Mouse (Mus musculus) liver, adult (tissue): Measurements from ENCODE around the gene Galt.

ENCODE experiments used
- GATA4 ChIP-seq: IDR thresholded peaks from 2 replicates; pipeline ENCODE4 v1.6.1; 2014; ENCODE audit warnings: mild to moderate bottlenecking, low read length; ENCODE audit not compliant: insufficient replicate concordance

Gene Galt

DNA sequence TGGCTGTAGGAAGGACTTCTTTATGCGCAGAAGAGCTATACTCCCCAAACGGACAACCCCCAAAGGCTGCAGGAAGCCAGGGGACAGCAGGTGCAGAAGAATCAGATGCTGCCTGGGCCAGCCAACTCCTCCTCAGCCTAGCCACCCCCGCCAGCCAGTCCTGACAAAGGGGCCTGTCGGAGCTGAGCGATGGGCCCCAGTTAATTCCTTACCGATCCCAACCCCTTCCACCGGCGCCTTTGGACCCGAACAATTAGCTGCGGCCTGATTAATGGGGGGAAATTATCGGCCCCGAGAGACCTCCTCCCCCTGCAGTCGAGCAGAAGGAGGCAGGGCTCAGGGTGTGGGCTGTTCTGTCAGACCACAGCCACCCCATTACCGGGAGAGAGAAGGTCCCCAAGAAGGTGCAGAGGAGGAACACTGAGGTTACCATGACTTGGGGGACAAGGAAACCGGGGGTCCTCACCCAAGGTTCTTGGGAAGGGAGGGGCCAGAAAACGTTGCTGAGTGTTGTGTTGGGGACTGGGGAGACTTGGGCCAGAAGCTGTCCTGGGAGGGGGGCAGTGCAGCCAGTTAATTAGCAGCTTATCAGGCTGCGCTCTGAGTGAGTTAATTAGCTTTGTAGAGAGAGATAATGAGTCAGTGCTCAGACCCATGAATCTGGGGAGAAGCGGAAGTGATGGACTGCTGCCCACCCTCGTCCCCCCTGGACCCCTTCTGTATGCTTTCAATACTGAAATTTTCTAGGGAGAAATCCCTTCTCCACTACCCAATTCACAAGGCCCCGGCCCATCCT lies 28.0 kb upstream of the Galt start:
- TF ChIP-seq GATA4 = no peak

DNA sequence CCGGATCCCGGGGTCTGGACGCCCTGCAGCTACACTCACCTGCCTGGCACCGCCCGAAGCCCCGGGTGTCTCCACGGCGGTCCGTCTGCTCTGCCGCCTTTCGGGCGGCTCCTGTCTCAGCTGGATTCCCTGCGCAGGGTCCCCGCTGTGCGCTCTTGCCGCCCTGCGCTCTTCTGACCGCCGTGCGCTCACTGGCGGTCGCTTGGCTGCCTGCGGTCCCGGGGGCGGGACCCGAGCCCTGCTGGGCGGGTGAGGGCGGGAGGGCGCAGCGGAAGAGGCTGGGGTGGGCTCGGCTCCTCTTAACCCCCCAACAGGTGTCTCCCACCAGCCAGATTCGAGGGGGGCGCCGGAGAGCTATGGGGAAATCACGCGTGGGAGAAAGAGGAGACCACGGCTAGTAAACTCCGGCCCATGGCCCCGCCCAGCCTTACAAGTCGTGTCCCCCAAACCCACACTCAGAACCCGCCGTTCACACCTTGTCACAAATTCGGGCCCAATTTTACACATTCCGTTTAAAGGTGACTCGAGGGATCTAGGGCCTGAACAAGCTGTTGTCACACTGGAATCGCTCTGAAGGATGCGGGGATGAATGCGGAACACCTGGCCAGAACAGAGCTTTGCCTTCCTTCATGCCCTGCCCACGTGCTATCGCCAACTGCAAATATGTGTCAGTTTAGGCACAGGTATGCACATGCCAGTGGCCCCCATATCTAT lies 23.8 kb upstream of the Galt start, which contains the start of gene Arid3c:
TSS of gene Arid3c (minus strand) at position 91 of the 714 bp plus-strand sequence.
- no peak for TF ChIP-seq GATA4

DNA sequence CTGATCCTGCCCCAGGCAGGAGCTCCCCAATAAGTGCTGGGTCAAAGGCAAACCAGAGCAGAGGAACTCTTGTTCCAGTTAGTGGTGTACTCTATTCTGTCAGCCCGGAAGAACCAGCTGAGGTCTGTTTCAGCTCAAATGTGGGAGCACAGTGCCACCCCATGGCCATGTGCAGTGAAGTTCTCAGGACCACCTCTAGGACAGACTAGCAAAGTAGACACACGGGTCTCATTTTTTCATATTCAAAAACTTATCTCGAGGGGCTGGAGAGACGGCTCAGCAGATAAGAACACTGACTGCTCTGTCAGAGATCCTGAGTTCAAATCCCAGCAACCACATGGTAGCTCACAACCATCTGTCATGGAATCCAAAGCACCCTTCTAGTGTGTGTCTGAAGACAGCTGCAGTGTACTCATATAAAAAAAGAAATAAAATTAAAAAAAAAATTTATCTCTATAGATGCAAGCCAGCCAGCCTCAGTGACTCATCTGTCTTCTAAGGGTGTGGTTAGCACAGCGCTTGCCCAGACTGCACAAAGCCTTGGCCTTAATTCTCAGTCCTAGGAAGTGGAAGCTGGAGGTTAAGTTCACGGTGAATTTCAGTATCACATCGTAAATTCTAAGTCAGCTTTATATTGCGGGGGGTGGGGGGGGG lies 17.3 kb upstream of the Galt start:
- no peak for TF ChIP-seq GATA4

DNA sequence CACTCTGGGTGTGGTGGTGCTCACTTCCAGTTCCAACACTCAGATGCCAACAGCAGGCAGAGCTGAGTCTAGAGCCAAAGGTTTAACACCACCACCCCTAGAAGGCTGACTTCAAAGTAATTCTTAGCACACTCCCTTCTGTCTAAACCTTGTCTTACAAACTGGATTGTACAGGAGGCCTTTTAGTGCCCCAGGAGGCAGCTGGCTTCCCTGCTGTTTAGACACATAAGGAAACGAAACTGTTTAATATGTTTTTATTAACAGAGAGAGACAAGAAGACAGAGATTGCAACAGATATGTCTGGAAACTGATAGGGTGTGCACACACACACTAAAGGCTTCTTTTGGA lies 16.8 kb upstream of the Galt start:
- no peak for TF ChIP-seq GATA4

DNA sequence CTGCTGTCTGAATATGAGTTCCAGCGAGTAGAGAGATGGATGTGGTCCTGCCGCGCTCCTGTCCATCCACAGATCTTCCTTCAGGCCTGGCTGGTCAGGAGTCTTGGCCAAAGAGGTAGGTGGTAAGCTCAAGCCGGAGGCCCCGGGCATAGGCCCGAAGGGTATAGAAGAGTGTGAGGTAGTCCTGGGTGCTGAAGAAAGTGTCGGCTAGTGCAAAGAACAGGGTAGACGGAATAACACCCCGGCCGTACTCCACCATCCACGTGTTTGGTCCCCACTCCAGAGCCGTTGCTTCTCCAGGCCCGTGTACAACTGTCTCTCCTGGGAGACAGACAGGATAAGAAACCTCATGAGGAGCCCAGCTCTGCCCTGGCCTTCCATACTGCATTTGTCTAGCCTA lies 15.8 kb upstream of the Galt start:
- no peak for TF ChIP-seq GATA4

DNA sequence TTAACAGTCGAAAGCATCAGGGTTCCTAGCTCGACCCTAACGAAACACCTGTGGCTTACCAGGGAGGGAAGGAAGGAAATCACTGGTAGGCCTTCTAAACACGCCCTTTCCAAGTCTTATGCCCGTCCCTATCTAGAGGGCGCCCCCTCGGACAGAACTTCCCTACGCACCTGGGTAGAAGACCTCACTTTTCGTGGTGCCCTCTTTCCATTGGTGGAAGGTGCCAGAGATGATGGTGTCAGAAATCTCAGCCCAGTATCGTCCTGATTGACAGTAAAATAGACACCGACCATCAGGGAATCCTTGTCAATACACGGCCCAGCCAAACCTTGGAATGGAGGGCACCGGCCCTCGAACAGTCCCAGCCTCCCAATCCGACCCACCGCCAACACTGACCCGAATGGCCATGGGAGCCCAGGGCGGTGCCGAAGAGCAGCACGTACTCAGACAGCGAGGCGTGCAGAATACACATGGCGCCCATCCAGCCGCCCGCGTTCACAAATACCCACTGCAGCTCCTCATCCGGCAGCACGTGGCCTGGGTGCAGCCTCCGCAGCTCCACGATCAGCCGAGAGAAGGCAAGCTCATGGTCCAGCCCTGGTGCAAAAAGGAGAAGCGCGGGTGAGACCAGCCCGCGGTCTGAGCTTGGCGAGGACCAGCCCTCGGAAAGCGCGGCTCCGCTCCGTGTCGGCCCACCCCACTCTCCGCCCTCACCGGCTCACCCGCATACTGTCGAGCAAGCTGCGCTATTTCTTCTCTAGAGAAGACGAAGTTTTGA lies 14.5 kb upstream of the Galt start:
- TF ChIP-seq GATA4 = no peak

DNA sequence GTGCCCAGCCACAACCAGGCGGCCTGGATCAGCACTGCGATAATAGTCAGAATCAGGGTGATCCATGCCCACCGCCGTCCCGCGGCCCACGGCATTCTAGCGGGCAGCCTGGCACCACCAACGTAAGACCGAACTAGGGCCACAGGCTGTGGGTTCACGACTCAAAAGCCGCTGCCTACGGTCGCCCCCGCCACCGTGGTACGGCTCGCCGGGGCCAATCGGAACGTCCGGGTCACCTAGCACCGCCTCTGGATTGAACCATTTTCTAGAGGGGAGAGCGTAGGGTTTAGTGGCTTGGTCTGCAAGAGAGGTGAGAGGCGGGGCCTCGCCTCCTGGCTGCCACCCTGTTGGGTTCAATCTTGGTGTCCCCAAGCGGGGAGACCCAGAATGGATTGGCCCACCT lies 13.9 kb upstream of the Galt start:
- peak; percentile 38; the same call in 1 of the 2 replicates for TF ChIP-seq GATA4

DNA sequence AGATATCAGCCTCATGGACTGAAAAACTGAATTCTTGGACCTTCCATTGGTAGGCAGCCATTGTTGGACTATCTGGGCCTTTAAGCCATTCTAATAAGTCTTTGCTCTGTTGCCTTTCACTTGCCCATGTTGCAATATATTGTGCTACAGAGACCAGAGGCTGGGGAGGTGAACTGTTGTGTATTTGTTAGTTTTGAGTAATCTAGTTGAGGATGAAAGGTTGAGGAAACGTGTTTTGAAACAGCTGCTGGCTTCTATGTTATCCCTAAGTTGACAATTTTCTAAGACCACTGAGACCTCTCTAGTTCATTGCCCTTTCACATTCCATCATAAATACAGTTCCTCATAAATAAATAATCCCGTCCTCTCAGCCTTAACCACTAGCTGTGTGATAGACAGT lies 10.9 kb upstream of the Galt start:
- no peak for TF ChIP-seq GATA4

DNA sequence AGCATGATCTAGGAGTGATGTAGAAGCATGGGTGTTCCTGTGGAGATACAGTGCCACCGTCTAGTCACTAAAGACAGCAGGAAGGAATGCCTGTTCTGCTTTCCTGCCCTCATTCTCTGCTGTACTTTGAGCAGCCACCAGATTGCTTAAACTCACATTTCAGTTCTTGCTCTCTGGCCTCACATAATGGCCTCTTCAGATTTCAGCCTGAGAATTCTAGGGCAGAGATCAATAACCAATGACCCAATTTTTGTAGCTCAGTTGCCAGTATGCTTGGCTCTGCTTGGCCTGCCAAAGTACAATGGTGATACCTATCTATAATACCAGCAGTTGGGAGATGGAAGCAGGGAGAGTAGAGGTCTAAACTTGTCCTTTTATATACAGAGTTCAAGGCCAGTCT lies 10.0 kb upstream of the Galt start:
- no peak for TF ChIP-seq GATA4

DNA sequence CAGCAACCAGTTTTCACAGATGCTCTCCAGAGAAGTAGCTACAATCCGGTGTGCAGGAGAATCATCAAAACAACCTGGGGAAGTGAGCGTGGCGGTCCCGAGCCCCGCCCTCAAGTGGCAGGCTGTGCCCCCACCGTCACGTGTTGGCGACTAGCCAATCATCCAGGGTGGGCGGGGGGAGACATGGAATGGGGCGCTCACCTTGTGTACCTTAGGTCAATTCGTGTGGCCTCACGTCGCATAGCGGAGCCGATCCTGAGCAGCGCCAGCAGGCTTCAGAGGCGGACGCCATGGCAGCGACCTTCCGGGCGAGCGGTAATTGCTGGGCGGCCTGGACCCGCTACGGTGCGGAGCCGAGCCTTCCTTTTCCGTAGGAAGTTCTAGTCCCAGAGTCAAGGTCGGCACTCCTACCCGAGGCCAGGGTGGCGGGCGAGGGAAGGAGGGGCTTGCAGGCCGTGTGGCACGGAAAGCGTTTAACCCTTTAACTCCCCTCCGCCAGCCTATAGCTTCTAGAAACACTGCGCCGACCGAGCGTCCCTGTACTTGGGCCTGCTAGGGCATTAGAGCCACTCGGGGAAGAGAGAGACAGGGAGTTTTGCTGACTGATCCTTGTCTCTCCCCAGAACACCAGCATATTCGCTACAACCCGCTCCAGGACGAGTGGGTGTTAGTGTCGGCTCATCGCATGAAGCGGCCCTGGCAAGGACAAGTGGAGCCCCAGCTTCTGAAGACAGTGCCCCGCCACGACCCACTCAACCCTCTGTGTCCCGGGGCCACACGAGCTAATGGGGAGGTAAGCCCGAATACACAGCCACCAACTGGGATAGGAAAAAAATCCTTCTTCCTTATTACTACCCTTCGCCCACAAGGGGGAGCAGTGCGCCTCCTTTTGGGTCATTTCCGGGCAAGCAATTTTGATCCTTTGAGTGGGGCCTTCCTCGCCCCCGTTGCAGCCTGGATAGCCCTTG lies 594 bp downstream of the Galt start, which contains the start of gene Sigmar1:
TSS of gene Sigmar1 (minus strand) at position 820 of the 968 bp plus-strand sequence.
- TF ChIP-seq GATA4 = peak; percentile 33; the same call in 1 of the 2 replicates

DNA sequence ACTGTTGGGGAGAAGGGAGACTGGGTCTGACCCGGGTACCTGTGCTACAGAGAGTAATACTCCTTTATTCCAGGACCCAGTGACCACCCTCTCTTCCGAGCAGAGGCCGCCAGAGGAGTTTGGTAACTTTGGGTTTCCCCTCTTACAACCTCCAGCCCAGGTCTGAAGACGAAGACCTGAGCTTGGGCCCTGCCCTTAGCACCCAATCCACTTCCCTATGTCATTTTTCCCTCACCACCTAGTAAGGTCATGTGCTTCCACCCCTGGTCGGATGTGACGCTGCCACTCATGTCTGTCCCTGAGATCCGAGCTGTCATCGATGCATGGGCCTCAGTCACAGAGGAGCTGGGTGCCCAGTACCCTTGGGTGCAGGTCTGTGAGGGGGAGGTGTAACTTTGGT lies 1.4 kb downstream of the Galt start:
- TF ChIP-seq GATA4 = no peak

DNA sequence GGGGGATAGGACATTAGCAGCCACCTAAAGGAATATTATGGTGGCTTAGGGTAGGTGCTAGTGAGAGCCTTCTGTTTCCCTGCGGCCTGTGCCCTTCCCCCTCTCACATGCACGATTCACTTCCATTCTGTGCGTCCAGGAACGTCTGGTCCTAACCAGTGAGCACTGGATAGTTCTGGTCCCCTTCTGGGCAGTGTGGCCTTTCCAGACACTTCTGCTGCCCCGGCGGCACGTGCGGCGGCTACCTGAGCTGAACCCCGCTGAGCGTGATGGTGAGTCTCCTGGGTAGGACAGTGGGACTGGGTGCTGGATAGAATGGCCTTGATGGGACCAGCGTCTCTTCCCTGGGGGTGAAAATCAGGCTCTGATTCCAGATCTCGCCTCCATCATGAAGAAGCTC lies 2.3 kb downstream of the Galt start:
- no peak for TF ChIP-seq GATA4

DNA sequence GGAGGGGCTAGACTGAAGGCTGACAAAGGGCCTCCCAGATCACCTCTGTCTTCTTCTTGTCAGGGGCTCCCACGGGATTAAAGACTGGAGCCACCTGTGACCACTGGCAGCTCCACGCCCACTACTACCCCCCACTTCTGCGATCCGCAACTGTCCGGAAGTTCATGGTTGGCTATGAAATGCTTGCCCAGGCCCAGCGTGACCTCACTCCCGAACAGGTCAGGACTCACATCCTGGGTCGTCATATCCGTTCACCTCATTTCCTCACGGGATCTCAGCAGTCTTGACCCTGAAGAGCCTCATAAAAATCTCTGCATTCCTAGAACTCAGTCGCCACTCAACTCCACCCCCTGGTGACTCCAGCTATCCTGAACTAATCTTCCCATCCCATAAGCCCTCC lies 3.0 kb downstream of the Galt start:
- no peak for TF ChIP-seq GATA4

DNA sequence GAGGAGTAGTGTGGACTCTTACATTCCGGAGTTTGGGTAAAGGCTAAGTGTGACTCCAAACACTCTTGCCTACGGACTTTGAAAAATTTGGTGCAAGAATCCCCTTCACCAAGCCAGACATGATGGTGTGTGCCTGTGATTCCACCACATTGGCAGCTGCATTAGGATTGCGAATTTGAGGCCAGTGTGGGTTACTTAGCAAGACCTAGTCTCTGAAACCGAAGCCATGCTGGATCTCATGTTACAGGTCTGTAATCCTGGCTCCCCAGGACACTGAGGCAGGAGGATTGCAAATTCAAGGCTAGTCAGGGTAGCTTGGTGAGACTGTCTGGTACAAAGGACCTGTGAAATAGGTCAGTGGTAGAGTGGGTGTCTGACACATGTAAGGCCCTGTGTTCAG lies 3.7 kb downstream of the Galt start:
- no peak for TF ChIP-seq GATA4
